Mouse (Mus musculus): ENCODE measurements around the gene Man2b2.
A peak's percentile ranks its signal among the peaks of the same experiment; 100 is the strongest.

Man2b2 gene

DNA sequence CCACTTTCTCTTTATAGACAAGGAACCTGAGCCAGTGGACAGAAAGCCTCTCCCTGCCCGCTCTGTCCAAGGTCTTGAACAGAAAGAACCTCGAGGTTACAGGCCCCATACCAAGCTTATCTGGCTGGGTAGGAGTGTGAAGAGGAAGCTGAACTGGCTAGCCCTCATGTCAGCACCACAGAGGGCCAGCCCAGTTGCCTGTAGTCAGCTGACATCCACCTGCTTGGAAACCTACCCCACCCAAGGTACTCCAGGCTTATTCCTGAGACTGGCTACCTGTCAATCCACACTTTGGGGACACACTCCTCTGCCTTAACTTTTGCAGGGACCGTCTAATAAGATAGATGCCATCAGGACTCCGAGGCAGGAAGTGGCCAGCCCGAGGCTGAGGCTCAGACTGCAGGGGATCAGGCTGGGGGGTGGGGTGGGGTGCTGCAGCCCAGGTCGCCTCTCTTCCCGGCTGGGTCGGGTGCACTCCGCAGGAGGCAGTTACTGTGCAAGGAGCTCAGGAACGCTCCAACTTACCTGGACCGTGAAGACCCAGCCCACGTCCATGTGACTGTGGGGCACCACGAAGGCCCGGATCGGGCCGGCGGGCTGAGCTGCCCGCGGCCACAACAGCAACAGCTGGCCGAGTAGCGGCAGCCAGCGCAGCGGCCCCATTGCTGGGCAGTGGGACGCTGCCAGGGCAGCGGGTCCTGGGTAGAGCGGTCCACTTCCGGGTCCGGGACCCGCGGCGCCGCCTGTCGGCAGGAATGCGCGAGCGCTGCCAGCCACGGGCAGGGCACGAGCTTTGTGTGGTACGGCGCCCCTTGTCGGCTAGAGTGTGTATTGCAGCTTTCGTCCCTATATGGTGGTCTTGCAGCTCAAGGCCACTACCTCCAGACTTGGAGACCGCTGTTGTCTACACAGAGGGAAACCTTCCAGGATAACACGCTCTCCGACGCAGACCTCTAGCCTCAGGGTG lies at the start of gene Man2b2:
Gene Man2b2, minus strand, starts transcription at position 741 of the 967 bp plus-strand sequence.
- DNase-seq, result peak; percentile 87

DNA sequence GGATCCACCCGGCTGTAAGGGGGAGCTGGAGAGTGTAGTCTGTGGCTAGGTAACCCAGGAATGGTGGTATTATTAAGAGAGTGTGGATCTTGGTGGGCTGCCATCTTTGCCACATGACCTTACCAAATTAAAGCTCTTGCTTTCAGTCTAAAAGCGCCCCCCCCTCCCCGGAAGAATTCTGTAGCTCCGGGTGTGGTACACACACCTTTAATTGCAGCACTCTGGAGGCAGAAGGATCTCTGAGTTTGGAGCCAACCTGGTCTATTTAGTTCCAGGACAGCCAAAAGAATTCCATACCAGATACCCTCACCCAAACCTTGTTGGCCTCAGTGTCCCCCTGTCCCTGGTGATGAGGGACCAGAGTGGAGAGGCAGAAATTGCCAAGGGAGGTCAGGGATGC lies 48.3 kb upstream of the Man2b2 start:
- no peak for DNase-seq

DNA sequence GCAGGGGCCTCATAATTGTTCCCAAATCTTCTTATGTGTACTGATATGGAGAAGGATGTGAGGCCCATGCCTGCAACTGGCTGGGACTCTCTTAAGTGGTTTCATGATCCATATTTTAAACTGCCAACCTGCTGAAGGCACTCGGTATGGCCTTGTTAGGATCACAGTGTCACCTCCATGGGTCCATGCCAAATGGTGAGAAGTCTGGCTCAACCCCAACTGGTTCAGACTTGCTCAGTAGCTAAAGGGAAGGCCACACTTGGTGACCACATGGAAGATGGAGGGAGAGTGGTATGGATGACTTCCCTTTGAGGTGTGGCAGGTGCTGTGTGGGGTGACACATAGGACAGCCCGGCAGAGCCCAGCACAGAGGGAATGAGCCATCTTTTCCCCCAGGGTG lies 47.2 kb upstream of the Man2b2 start:
- DNase-seq, result no peak

DNA sequence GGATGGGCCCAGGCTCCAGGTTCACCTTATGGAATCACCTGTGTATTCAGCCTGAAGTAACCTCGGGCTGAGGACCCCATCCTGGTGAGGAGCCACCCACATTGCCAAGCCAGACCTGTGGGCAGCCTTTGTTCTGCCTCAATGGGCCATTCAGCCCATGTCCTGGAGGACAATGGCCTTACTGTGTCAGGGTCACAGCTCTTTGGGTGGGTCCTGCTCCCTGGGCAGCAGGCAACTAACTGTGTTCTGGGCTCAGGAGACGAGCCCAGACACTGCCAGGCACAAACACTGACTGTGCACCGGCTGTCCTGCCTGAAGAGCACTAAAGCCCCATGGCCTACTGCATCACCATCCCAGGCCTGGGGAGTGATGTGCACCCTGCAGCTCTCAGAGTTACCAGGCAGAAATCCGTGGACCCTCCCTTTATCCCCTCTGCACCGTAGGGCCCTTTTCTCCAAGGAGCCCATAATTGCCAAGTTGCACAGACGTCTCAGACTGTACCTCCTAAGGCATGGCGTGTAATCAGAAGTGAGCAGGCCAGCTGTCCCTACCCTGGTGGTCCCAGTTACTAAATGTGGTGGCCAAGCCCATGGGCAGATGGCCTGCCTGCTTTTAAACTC lies 46.4 kb upstream of the Man2b2 start:
- DNase-seq, result no peak

DNA sequence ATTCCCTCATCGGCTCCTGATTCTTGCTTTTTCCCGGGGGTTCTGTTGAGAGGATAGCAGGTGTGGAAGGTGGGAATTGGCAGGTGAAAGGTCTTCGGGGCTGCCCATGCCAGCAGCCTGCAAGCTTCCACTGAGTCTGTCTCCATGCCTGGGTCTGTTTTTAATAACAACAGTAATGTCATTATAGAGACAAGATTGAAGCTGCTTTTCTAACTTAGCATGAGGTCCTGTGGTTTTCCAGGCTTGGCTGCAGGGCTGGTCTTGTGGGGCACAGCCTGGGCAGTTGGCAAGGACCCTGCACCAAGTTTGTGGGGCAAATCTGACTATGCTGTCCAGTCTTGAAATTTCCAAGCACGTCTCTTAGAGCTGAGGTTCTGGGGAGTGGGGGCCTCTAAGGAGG lies 45.5 kb upstream of the Man2b2 start:
- no peak for DNase-seq

DNA sequence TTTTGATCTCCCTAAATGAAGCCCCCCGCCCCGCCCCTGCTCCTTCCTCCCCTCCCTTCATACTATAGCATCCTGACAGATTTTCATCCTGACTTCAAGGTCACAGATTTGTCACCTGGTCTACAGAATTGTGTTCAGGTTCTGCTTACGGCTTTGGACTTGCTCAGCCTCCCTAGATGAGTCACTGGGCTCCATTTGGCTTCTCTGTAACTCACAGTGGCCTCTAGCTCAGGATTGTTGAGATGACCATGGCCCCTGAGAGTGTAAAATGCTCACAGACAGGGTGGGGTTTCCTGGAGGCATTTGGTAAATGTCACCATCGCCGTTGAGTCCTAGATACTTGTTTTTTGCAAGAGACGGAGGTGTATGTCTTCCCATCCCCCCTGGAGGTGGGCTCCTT lies 40.5 kb upstream of the Man2b2 start:
- DNase-seq, result no peak

DNA sequence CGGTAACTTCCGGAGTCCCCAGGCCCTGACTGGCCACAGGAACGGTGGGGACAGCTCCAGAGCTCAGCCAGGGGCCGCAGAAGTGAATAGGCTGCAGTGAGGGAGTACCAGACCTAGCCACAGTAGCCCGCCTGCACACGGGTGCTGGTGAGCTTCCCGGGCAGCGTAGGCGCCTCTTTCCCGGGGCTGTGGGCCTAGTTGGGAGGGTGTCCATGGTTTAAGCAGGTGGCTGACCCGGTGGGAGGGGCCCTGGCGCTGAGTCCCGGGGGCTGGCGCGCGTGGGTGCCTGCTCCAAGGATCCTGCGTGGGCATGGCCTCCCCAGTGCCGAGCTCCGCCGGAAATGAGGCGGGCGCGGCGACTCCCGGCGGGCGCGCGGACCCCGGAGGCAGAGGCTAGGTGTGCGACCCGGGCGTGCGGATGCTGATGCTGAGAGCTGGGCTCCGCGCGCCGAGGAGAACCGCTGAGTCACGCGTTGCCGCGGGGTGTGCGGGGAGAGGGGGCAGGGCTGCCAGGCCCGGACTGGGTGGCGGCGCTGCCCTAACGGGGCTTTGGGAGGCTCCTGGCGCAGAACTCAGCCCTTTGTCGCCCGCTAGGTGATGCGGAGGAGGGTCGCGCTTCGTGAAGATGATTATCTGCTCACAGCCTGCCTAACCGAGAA lies 39.3 kb upstream of the Man2b2 start:
- no peak for DNase-seq

DNA sequence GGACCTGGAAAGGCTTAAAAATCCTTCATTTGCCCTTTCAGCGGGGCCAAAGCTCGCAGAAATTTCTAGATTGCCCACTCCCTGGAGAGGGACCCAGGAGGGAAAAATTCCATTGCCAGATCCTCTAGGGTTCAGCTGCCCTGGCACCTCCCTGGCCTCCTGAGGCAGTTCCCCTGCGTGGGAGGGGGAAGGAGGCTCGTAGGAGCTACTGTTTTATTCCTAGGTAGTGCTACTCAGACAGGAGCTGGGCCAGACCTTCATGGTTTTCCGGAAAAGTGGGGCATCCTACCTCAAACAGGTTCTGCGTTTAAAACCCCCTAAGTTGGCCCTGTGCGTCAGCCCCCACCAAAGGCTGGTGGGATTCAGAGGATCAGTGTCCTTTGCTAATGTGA lies 38.7 kb upstream of the Man2b2 start:
- no peak for DNase-seq

DNA sequence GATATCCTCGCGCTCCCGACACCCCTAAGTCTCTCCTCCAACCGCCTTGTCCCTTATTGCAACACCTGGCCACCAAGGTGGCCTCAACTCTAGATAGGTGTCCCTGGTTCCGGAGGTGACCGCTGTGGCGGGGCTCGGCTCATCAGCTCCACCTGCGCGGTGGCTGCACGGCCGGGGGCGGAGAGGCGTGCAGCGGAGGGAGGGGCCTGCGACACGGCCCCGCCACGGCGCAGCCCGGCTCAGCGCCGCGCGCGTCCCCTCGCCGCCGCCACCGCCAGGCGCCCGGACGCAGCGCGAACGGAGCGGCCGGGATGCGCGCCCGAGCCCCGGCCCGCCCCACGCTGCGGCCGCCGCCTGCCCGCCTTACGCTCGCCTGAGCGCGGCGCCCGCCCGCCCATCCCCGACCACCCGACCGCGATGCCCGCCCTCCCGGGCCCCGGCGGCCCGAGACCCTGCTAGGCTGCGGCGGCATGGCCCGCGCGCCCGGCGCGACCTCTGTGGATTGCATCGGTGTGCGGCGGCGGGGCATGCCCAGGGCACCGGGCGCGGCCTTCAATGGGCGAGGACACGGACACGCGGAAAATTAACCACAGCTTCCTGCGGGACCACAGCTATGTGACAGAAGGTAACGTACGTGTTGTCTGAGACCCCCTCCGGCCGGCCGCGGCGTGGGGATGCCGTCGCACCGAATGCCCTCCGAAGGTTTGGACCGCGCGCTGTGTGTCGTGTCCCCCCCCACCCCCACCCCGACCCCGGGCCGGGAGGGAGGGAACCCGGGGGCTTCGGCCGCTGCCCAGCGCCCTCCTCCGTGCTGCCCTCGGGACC lies 38.0 kb upstream of the Man2b2 start, which contains the start of gene Ppp2r2c:
Gene Ppp2r2c, plus strand, starts transcription at position 248 of the 825 bp plus-strand sequence.
- no peak for DNase-seq

DNA sequence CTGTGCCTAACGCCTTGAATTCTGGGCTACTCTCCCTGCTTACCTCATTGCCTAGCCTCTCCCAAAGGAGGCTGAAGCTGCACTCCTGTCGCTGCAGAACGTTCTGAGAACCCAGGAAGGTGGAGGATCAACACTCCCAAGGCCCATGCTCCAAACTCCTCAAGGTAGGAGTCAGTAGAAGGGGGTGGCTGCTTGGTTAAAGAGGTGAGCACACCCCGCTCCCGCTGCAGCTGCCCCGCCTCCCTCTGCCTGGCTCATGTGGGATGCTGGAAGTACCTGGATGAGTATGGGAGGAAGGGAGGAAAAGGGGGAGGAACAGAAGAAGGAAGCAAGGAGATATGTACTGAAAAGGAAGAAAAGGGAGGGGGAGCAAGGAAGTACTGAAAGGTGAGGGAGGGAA lies 37.1 kb upstream of the Man2b2 start:
- no peak for DNase-seq

DNA sequence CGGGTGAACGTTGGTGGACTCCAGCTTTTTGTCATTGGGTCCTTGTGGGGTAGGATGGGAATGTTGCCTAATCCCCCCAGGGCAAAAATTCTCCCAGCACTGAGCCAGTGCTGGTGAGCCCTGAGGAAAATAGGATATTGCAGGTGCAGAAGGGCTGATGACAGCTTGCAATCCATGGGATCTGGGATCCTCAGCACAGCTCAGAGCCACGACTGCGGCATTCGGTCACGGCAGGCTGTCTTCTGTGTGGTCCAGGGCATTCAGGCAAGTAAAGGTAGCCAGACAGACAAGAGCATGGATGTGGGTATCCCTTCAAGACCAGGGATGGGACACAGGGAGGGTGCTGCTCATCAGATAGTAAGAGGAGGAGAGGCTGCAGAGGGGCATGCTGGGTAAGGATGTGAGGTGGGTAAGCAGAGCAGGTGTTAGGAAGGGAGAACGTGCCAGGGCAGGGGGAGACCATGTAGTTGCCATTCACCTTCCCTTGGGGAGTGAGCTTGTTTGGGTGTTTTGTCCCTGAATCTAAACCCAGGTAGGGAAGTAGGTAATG lies 36.3 kb upstream of the Man2b2 start:
- DNase-seq, result no peak

DNA sequence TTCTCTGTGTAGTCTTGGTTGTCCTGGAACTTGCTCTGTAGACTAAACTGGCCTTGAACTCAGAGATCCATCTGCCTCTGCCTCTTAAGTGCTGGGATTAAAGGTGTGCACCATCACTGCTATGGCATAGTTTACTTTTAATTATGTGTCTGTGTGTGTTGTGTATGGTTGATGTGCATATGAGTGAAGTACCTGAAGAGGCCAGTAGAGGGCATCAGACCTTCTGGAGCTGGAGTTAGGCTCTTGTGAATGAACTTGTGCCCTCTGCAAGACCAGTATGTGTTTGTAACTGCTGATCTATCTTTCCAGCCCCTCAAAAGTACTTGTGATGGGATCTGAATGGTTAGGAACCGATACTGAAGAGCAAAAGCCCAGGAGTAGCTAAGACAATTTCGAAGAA lies 30.6 kb upstream of the Man2b2 start:
- DNase-seq, result no peak

DNA sequence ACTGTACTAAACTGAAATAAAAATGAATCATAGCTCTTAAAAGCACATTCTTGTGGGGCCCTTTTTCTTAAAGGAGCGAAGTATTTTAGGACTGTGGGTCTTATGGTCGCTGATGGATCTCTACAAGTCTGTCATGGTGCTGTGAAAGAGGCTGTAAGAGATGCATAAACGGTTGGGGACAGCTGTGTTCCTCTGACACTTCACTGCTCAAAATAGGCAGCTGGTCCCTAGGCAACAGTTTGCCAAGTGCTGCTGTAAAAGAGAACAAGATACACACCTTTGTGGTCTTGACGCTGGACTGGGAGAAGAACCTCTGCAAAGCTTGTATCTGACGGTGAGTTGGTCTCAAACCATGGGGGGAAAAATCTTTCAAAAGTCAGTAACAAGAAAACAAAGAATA lies 27.1 kb upstream of the Man2b2 start:
- no peak for DNase-seq

DNA sequence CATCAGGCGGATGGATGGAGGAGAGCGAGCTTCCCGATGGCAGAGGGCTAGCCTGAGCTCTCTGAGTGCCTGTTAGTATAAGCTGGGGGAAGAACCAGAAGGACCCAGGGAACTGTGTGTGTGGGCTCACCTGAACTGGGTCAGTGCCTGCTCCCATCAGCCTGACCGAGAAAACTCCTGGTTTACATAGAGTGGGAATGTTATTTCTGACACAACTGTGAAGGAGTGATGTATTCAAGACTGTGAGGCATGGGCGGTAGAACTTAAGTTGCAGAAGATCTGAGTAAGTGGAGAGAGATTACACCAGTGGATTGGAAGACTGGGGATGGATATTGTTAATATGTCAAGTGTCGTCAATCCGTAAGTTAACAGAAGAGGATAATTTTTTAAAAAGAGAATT lies 26.1 kb upstream of the Man2b2 start:
- no peak for DNase-seq

DNA sequence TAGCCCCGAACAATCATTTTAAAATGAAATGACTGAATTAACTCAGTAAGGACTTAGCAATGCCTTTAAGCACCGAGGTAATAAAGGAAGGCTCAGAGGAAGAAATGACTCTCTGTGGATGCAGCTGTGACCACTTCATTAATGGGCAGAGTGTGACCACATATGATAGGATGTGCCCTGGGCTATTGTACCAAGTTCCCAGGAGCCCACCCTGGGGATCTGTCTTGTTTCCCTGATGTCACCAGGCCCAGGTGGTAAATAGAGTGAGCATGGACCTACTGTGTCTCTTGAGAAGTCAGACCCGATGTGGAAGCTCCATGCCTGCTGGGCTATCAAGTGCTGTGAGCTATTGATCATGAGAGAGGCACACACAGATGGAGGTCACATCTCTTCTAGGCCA lies 24.7 kb upstream of the Man2b2 start:
- DNase-seq, result no peak

DNA sequence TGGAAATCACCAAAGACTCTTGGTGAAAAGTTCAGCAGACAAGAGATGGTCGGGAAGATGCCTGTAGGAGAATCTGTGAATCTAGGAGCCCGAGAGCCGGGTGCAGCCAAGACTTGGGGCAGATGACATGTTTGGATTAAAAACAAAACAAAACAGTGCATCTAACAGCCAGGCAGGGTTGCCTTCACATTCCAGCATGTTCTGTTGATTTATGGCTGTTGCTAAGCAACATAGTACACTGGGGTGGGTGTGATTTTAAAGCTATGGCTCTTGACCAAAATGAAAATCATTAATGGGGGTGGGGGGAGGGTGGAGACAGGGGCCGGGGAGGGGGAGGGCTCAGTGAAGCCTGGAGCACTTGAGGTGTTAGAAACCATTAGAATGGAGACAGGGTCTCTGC lies 21.1 kb upstream of the Man2b2 start:
- DNase-seq, result no peak

DNA sequence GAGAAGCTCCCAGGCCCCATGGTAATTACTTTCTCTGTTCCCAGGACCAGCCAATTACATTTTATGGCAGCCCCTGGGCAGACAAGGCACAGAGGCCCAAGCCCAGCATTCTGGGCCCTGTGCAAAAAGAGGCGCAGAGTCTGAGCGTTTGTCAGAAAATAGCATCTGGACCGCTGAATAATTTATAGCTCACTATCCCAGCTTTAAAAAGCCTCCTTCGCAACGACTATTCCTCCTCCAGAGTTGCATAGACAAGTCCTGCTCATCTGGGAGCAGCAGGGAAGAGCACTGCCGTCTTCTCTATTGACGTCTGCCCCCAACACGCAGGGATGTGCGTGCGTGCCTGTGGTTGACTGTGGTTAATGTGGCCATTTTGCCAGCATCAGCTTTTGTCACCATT lies 14.0 kb upstream of the Man2b2 start:
- no peak for DNase-seq

DNA sequence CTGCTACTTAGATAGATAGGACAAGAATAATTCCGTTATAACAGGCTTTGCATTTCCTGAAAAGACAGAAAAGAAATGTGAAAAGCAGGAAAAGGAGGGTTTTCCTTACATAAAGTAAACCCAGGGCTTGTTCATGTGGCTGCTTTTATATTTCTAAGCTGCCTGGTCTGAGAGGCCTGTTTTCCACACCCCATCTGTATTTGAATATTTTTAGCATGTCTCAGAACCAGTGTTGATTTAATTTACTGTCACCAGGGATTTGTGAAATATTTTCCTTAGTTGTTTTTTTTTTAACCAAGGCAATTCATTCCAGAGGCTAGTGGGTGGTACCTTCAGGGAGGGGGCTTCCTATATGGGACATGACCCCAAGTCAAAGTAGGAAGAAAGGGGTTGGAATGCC lies 11.2 kb upstream of the Man2b2 start:
- no peak for DNase-seq

DNA sequence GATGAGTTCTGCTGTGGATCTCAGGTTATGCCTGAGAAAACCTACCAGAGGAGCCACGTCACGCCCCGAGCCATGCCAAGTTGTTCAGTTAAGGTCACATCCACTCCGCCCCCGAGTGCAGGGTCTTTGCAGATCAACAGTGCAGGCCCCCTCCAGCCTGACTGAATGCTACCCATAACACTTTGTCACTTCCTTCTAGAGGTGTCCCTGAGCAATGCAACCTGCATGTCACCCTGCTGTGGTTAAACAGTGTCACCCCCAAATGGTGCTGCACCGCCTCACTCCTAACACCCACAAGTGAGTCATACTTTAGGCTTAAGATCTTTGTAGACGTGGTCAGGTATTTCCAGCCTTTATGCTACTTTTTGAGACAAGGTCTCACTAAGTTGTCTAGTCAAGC lies 9.6 kb upstream of the Man2b2 start:
- DNase-seq, result no peak

DNA sequence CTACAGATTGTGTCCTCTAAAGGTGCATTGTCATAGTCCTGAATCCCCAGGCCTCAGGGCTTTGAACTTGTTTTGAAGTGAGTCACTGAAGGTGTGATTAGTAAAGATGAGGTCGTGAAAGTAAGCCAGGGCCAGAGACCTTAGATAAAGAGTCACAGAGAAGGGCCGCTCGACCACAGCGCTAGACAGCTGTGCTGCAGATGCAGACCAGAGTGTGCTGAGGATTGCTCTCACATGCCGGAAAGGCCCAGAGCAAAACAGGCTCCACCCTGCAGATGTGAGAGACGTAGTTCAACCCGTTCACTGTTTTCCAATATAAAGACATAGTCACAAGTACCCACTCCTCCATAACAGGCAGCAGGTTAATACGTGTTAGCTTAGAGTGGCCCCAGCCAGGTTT lies 9.1 kb upstream of the Man2b2 start:
- no peak for DNase-seq

DNA sequence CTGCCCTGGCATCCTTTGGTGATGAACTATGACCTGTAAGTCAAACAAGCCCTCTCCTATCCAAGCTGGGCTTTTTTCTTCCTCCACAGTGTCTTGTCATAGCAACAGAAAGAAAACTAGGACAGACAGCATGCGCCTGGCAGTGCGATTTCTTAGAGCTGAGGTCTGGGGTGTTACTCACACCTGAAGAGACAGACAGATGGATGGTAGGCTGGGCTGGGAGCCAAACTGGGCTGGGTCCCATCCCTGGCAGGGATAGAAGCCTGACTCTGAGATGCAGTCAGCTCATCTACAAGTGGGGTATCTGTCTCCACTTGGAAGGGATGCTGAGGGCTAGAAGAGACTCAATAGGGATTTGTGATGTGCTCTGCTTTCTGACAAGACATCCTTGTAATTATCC lies 8.6 kb upstream of the Man2b2 start:
- DNase-seq, result no peak

DNA sequence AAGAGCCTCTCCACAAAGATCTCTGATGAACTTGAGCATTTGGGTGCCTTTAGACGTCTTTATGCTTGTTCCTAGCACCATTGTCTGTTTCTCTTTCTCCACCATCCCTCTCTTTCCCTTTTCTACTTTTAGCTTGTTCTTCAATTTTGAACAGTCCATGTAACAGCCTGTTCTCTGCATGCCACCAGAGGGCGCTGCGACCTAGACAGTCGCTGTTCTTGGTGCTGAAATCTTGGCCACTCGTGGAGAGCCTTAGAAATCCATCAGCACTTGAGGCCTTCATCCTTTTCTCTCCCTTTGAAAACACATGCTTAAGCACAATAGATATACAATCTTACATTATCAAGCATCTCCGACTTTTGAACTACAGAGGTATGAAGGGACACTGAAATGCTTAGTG lies 5.5 kb upstream of the Man2b2 start:
- DNase-seq, result no peak

DNA sequence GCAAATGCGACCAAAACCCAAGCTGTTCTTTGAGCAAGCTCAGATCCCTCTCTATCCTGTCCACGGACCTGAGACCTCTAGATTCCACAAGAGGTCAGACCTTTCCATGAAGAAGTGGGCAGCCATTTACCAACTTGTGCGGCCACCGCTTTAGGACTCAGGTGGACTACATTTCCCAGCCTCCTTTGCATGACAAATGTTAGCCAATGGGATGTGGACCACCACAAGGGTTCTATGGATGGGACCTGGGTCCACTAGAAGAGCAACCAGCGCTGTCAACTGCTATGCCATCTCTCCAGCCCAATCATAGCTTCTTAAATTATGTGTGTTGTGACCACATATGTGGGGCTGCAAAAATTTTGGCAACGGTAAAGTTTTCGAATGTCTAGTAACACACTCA lies 819 bp upstream of the Man2b2 start:
- no peak for DNase-seq

Data from kidney, adult 11 months (tissue).